Mouse (Mus musculus) ES-Bruce4 (cell line): ENCODE data around the gene Gm1123.

Source experiments
- CTCF ChIP-seq: IDR thresholded peaks from one replicate; pipeline ENCODE4 v1.8.1; 2011; ENCODE audit warnings: low read depth, low read length
- POLR2A ChIP-seq: IDR thresholded peaks from one replicate; pipeline ENCODE4 v1.8.1; 2011; ENCODE audit warnings: low read length; ENCODE audit not compliant: insufficient read depth

DNA sequence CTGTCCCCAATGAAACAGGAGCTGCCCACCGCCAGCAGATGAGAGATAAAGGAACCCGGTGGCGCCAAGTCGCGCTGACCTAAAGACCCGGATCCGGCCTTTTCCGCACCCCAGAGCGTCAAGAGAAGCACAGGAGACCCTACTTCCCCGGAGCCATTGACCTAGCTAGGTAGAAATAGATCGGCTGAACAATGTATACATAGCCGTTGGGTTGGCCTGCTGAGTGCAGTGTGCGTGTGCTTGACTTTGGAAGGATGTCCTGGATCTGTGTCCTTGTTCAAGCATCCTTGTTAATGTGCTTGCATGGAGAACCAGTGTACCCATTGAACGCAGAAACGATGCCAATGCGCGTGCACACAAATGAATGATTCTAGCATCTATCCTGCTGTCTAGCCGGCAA lies 71.9 kb downstream of the Gm1123 start:
- TF ChIP-seq POLR2A (no peak), CTCF (no peak)
